Mouse (Mus musculus): ENCODE data around the gene Pbrm1.

GRCm38 (mm10) chr14:31019331-31020205 is 630 bp downstream of the Pbrm1 start:
- no peak for TF ChIP-seq POLR2A (IDR thresholded peaks at IDR 0.05; ENCODE audit: extremely low read depth, insufficient read depth, low read length)
- no peak for TF ChIP-seq CTCF (IDR thresholded peaks at IDR 0.05; ENCODE audit: extremely low read depth, insufficient read depth, low read length)
